Mouse (Mus musculus): ENCODE results near the gene Unc119b. TPM values are rescaled to one million over a fixed set of nuclear protein-coding genes. Genes with fewer than 3 reads are reported as not detected.

Unc119b gene
- polyA plus RNA-seq, 2 experiments: 5.6 to 6.2 TPM

- no peak for ATAC-seq (ENCODE audit: insufficient read depth)
- Histone ChIP-seq H3K9ac (replicated peaks) (no peak overlapping the region), H3K27me3 (ENCODE audit: control insufficient read depth, insufficient read depth, low read length) (no peaks in the 10 kb centered on the region), H3K36me3 (replicated peaks; ENCODE audit: control insufficient read depth, insufficient read depth, low read depth) (peaks cover 26% of the 10 kb centered on the region), H3K4me2 (ENCODE audit: low read depth) (no peak overlapping the region), H3K27ac (no peak overlapping the region), H3K4me3 (ENCODE audit: insufficient read depth in 1 of 2, low read depth in 2 of 2, low read length in 2 of 2) (no peak overlapping the region), H3K4me1 (replicated peaks; ENCODE audit: control insufficient read depth in 2 of 2, insufficient read depth in 2 of 2, low read length in 1 of 2) (peaks cover 0 to 3% of the 10 kb centered on the region in 2 experiments; a peak in 1 of 4 replicates), H3K9me3 (ENCODE audit: control insufficient read depth, low read length) (no peaks in the 10 kb centered on the region)
- no peak for DNase-seq (ENCODE audit: low read depth in 3 of 3, low spot score in 3 of 3)
- 62% methylated on average over 3 of the region's 3 CpGs for WGBS (ENCODE audit: insufficient replicate concordance)
- TF ChIP-seq EP300 (IDR thresholded peaks at IDR 0.05; ENCODE audit: low read depth) (no peak), CTCF (IDR thresholded peaks at IDR 0.05; ENCODE audit: low read depth) (no peak)
Observed at GRCm38 (mm10) chr5:115147388-115147787, 12.6 kb upstream of the Unc119b start.

GRCm38 (mm10) chr5:115146747-115147130, 12.0 kb upstream of the Unc119b start:
- Histone ChIP-seq H3K36me3 (replicated peaks; ENCODE audit: control insufficient read depth, insufficient read depth, low read depth) (peaks cover 26% of the 10 kb centered on the region), H3K4me3 (ENCODE audit: insufficient read depth in 1 of 2, low read depth in 2 of 2, low read length in 2 of 2) (no peak overlapping the region)
- no peak for ATAC-seq (ENCODE audit: insufficient read depth)

GRCm38 (mm10) chr5:115145976-115146746, 11.4 kb upstream of the Unc119b start:
- WGBS (ENCODE audit: insufficient replicate concordance): 66% methylated on average over 6 of the region's 6 CpGs
- TF ChIP-seq CTCF (IDR thresholded peaks at IDR 0.05; ENCODE audit: low read depth) (no peak), EP300 (IDR thresholded peaks at IDR 0.05; ENCODE audit: low read depth) (no peak)
- peaks cover 26% of the 10 kb centered on the region for H3K36me3 ChIP-seq (replicated peaks; ENCODE audit: control insufficient read depth, insufficient read depth, low read depth)
- no peak for ATAC-seq (ENCODE audit: insufficient read depth)
- no peak overlapping the region for H3K4me3 ChIP-seq (ENCODE audit: insufficient read depth in 1 of 2, low read depth in 2 of 2, low read length in 2 of 2)
- H3K9me3 ChIP-seq (ENCODE audit: control insufficient read depth, low read length): no peaks in the 10 kb centered on the region
- no peak overlapping the region for H3K27ac ChIP-seq
- H3K4me1 ChIP-seq (replicated peaks; ENCODE audit: control insufficient read depth in 2 of 2, insufficient read depth in 2 of 2, low read length in 1 of 2): no peaks in the 10 kb centered on the region; a peak in 1 of 4 replicates
- no peaks in the 10 kb centered on the region for H3K27me3 ChIP-seq (ENCODE audit: control insufficient read depth, insufficient read depth, low read length)
- DNase-seq (ENCODE audit: low read depth in 3 of 3, low spot score in 3 of 3): no peak
- no peak overlapping the region for H3K4me2 ChIP-seq (ENCODE audit: low read depth)
- H3K9ac ChIP-seq (replicated peaks): no peak overlapping the region

More at GRCm38 (mm10) chr5:115146747-115147130, 12.0 kb upstream of the Unc119b start:
- H3K27me3 ChIP-seq (ENCODE audit: control insufficient read depth, insufficient read depth, low read length): no peaks in the 10 kb centered on the region
- no peak overlapping the region for H3K9ac ChIP-seq (replicated peaks)
- no peaks in the 10 kb centered on the region for H3K9me3 ChIP-seq (ENCODE audit: control insufficient read depth, low read length)
- no peak for DNase-seq (ENCODE audit: low read depth in 3 of 3, low spot score in 3 of 3)
- H3K4me1 ChIP-seq (replicated peaks; ENCODE audit: control insufficient read depth in 2 of 2, insufficient read depth in 2 of 2, low read length in 1 of 2): no peaks in the 10 kb centered on the region; a peak in 1 of 4 replicates
- no peak overlapping the region for H3K4me2 ChIP-seq (ENCODE audit: low read depth)
- H3K27ac ChIP-seq: no peak overlapping the region
- no peak for TF ChIP-seq EP300 (IDR thresholded peaks at IDR 0.05; ENCODE audit: low read depth)
- no peak for TF ChIP-seq CTCF (IDR thresholded peaks at IDR 0.05; ENCODE audit: low read depth)

- no peak for DNase-seq (ENCODE audit: low read depth in 3 of 3, low spot score in 3 of 3)
- no peak for ATAC-seq (ENCODE audit: insufficient read depth)
- WGBS (ENCODE audit: insufficient replicate concordance): 73% methylated on average over 11 of the region's 11 CpGs
- Histone ChIP-seq H3K27ac (no peak overlapping the region), H3K4me1 (replicated peaks; ENCODE audit: control insufficient read depth in 2 of 2, insufficient read depth in 2 of 2, low read length in 1 of 2) (no peaks in the 10 kb centered on the region; a peak in 1 of 4 replicates), H3K9ac (replicated peaks) (no peak overlapping the region), H3K36me3 (replicated peaks; ENCODE audit: control insufficient read depth, insufficient read depth, low read depth) (peaks cover 21% of the 10 kb centered on the region), H3K4me3 (ENCODE audit: insufficient read depth in 1 of 2, low read depth in 2 of 2, low read length in 2 of 2) (no peak overlapping the region), H3K9me3 (ENCODE audit: control insufficient read depth, low read length) (no peaks in the 10 kb centered on the region), H3K4me2 (ENCODE audit: low read depth) (no peak overlapping the region), H3K27me3 (ENCODE audit: control insufficient read depth, insufficient read depth, low read length) (no peaks in the 10 kb centered on the region)
- no peak for TF ChIP-seq EP300 (IDR thresholded peaks at IDR 0.05; ENCODE audit: low read depth)
Observed at GRCm38 (mm10) chr5:115145253-115145968, 10.6 kb upstream of the Unc119b start.

- Histone ChIP-seq H3K27me3 (ENCODE audit: control insufficient read depth, insufficient read depth, low read length) (no peaks in the 10 kb centered on the region), H3K27ac (no peak overlapping the region), H3K4me3 (ENCODE audit: insufficient read depth in 1 of 2, low read depth in 2 of 2, low read length in 2 of 2) (no peak overlapping the region), H3K36me3 (replicated peaks; ENCODE audit: control insufficient read depth, insufficient read depth, low read depth) (peaks cover 11% of the 10 kb centered on the region), H3K4me1 (replicated peaks; ENCODE audit: control insufficient read depth in 2 of 2, insufficient read depth in 2 of 2, low read length in 1 of 2) (no peaks in the 10 kb centered on the region; a peak in 1 of 4 replicates), H3K9me3 (ENCODE audit: control insufficient read depth, low read length) (no peaks in the 10 kb centered on the region), H3K4me2 (ENCODE audit: low read depth) (no peak overlapping the region), H3K9ac (replicated peaks) (no peak overlapping the region)
- TF ChIP-seq CTCF (IDR thresholded peaks at IDR 0.05; ENCODE audit: low read depth) (no peak), EP300 (IDR thresholded peaks at IDR 0.05; ENCODE audit: low read depth) (no peak)
- ATAC-seq (ENCODE audit: insufficient read depth): no peak
- 75% methylated on average over 6 of the region's 6 CpGs for WGBS (ENCODE audit: insufficient replicate concordance)
- DNase-seq (ENCODE audit: low read depth in 3 of 3, low spot score in 3 of 3): no peak
Observed at GRCm38 (mm10) chr5:115144471-115144870, 9.7 kb upstream of the Unc119b start.

Measured in liver, embryonic 14.5 days (tissue).